Comparison of ENCODE assay signal across 10 mouse cellular contexts in genomic region chr13:11825563-11826226, GRCm38 (mm10).
DNase-seq lines count a peak whose midpoint lies in the region; ATAC-seq and TF ChIP-seq lines count a peak whose summit lies in the region.
"Had no signal": no experiment of that assay in that cellular context is flagged by ENCODE, and none has a peak within 500 bp of the region (broad histone marks: within the 10 kb centered on the region; RNA-seq: fewer than 3 reads in every experiment).

No protein-coding gene starts in this region.

- no peaks in the 10 kb centered on the region for H3K9me3 ChIP-seq in hindbrain, embryonic 11.5 days (ENCODE audit: control insufficient read depth, low read length)
- no peaks in the 10 kb centered on the region for H3K9me3 ChIP-seq in hindbrain, embryonic 16.5 days (ENCODE audit: control insufficient read depth, low read length)
- H3K9me3 ChIP-seq in G1E (replicated peaks) = no peaks in the 10 kb centered on the region
- H3K9me3 ChIP-seq in liver, embryonic 11.5 days (ENCODE audit: control insufficient read depth, low read length) = no peaks in the 10 kb centered on the region
- H3K9me3 ChIP-seq: hindbrain, embryonic 15.5 days; stomach, embryonic 15.5 days had no signal

- H3K4me1 ChIP-seq in hindbrain, embryonic 11.5 days (replicated peaks; ENCODE audit: control insufficient read depth, insufficient read depth, low read length) = no peaks in the 10 kb centered on the region
- H3K4me1 ChIP-seq in hindbrain, embryonic 16.5 days (ENCODE audit: control insufficient read depth, insufficient read depth, low read depth, low read length) = no peaks in the 10 kb centered on the region
- H3K4me1 ChIP-seq in G1E (ENCODE audit: insufficient read depth, low read depth, low read length) = peaks cover 7% of the 10 kb centered on the region
- no peaks in the 10 kb centered on the region for H3K4me1 ChIP-seq in liver, embryonic 11.5 days (replicated peaks; ENCODE audit: control insufficient read depth, insufficient read depth, low read length)
- peaks cover 5% of the 10 kb centered on the region; the same call in 1 of the 2 replicates for H3K4me1 ChIP-seq in cerebellum, adult 2 months (ENCODE audit: control insufficient read depth, insufficient read depth, low read length)
- H3K4me1 ChIP-seq: hindbrain, embryonic 15.5 days; stomach, embryonic 15.5 days had no signal

- 95% methylated on average over 2 of the region's 2 CpGs for WGBS in hindbrain, embryonic 11.5 days
- 91% methylated on average over 2 of the region's 2 CpGs for WGBS in hindbrain, embryonic 16.5 days
- 89% methylated on average over 2 of the region's 2 CpGs for WGBS in liver, embryonic 11.5 days
- WGBS in cerebellum, adult 2 months = 98% methylated on average over 2 of the region's 2 CpGs

- no peak for ATAC-seq in hindbrain, embryonic 11.5 days (ENCODE audit: low FRiP score)
- no peak for ATAC-seq in hindbrain, embryonic 16.5 days
- ATAC-seq in G1E (ENCODE audit: extremely low read depth, insufficient number of reproducible peaks, low FRiP score, poor library complexity, severe bottlenecking) = no peak
- peak; percentile 66 for ATAC-seq in liver, embryonic 11.5 days (replicated peaks; ENCODE audit: low FRiP score)

- H3K27me3 ChIP-seq in hindbrain, embryonic 11.5 days (ENCODE audit: control insufficient read depth, insufficient read depth, low read length) = no peaks in the 10 kb centered on the region
- H3K27me3 ChIP-seq in hindbrain, embryonic 16.5 days (replicated peaks; ENCODE audit: control insufficient read depth, insufficient read depth, low read length) = no peaks in the 10 kb centered on the region
- H3K27me3 ChIP-seq in G1E (ENCODE audit: insufficient read depth, low read length) = peaks cover 8% of the 10 kb centered on the region; the same call in 1 of the 2 replicates
- H3K27me3 ChIP-seq in liver, embryonic 11.5 days (replicated peaks; ENCODE audit: control insufficient read depth, insufficient read depth, low read length) = no peaks in the 10 kb centered on the region
- H3K27me3 ChIP-seq in cerebellum, adult 2 months (ENCODE audit: control insufficient read depth, insufficient read depth, low read length) = no peaks in the 10 kb centered on the region
- H3K27me3 ChIP-seq: hindbrain, embryonic 15.5 days; stomach, embryonic 15.5 days had no signal

- H3K4me2 ChIP-seq in hindbrain, embryonic 11.5 days (replicated peaks; ENCODE audit: low read depth, low read length) = no peak overlapping the region
- H3K4me2 ChIP-seq in hindbrain, embryonic 16.5 days (ENCODE audit: low read length) = no peak overlapping the region
- no peak overlapping the region for H3K4me2 ChIP-seq in liver, embryonic 11.5 days
- H3K4me2 ChIP-seq: hindbrain, embryonic 15.5 days; stomach, embryonic 15.5 days had no signal

- H3K4me3 ChIP-seq in hindbrain, embryonic 11.5 days (ENCODE audit: low read depth, low read length) = no peak overlapping the region
- H3K4me3 ChIP-seq in hindbrain, embryonic 16.5 days (ENCODE audit: low read length) = no peak overlapping the region
- H3K4me3 ChIP-seq in G1E (ENCODE audit: low read depth, low read length) = no peak overlapping the region
- no peak overlapping the region for H3K4me3 ChIP-seq in liver, embryonic 11.5 days (ENCODE audit: low read depth, low read length)
- H3K4me3 ChIP-seq in cerebellum, adult 2 months (replicated peaks; ENCODE audit: insufficient read depth, low read depth, low read length) = no peak overlapping the region
- H3K4me3 ChIP-seq: hindbrain, embryonic 15.5 days; stomach, embryonic 15.5 days had no signal

- no peak overlapping the region for H3K9ac ChIP-seq in hindbrain, embryonic 11.5 days (ENCODE audit: low read depth, low read length)
- no peak overlapping the region for H3K9ac ChIP-seq in hindbrain, embryonic 16.5 days (ENCODE audit: low read depth, low read length)
- H3K9ac ChIP-seq in liver, embryonic 11.5 days (ENCODE audit: low read depth, low read length) = no peak overlapping the region
- H3K9ac ChIP-seq: hindbrain, embryonic 15.5 days; stomach, embryonic 15.5 days had no signal

- DNase-seq in hindbrain, embryonic 11.5 days (ENCODE audit: low spot score) = peak; percentile 8
- DNase-seq in 416B (ENCODE audit: low read depth) = peak; percentile 33
- no peak for DNase-seq in G1E (ENCODE audit: low spot score)
- DNase-seq in liver, embryonic 11.5 days (ENCODE audit: low spot score) = no peak
- no peak for DNase-seq in spleen, adult 18-20 months
- DNase-seq in cerebellum, adult 2 months = no peak
- no peak for DNase-seq in left cerebral cortex, adult 11 months (ENCODE audit: low spot score)

- TF ChIP-seq POLR2A in cerebellum, adult 2 months (IDR thresholded peaks at IDR 0.05; ENCODE audit: borderline replicate concordance, insufficient read depth, low read length) = no peak

- H3K27ac ChIP-seq in hindbrain, embryonic 11.5 days (ENCODE audit: low read depth, low read length) = no peak overlapping the region
- H3K27ac ChIP-seq in hindbrain, embryonic 16.5 days (ENCODE audit: low read depth, low read length) = no peak overlapping the region
- no peak overlapping the region for H3K27ac ChIP-seq in liver, embryonic 11.5 days (ENCODE audit: low read depth, low read length)
- no peak overlapping the region for H3K27ac ChIP-seq in cerebellum, adult 2 months (ENCODE audit: insufficient read depth, low read length)
- H3K27ac ChIP-seq: hindbrain, embryonic 15.5 days; stomach, embryonic 15.5 days had no signal

- 0 out of 2 replicates have a peak, but pooled peaks have one; percentile 10 for TF ChIP-seq CTCF in G1E (IDR thresholded peaks at IDR 0.05; ENCODE audit: low read depth, low read length)
- no peak for TF ChIP-seq CTCF in cerebellum, adult 2 months (IDR thresholded peaks at IDR 0.05; ENCODE audit: borderline replicate concordance, insufficient read depth, low read depth, low read length)

- H3K36me3 ChIP-seq in hindbrain, embryonic 11.5 days (ENCODE audit: control insufficient read depth, insufficient read depth, low read length) = no peaks in the 10 kb centered on the region
- no peaks in the 10 kb centered on the region for H3K36me3 ChIP-seq in hindbrain, embryonic 16.5 days (ENCODE audit: control insufficient read depth, insufficient read depth, low read length)
- H3K36me3 ChIP-seq in G1E (replicated peaks) = no peaks in the 10 kb centered on the region
- no peaks in the 10 kb centered on the region for H3K36me3 ChIP-seq in liver, embryonic 11.5 days (ENCODE audit: control insufficient read depth, insufficient read depth, low read length)
- H3K36me3 ChIP-seq: hindbrain, embryonic 15.5 days; stomach, embryonic 15.5 days had no signal

Comparison
In these comparisons a context has a peak if more than half of its experiments do, and no peak if none do; other contexts are left out.
1. DNase-seq: peak in hindbrain, embryonic 11.5 days (single experiment) and 416B (single experiment); none in G1E (single experiment), liver, embryonic 11.5 days (single experiment), spleen, adult 18-20 months (0 of 2), cerebellum, adult 2 months (0 of 2) and left cerebral cortex, adult 11 months (single experiment).